ENCODE assay signal across 13 mouse cellular contexts in the genomic region with DNA sequence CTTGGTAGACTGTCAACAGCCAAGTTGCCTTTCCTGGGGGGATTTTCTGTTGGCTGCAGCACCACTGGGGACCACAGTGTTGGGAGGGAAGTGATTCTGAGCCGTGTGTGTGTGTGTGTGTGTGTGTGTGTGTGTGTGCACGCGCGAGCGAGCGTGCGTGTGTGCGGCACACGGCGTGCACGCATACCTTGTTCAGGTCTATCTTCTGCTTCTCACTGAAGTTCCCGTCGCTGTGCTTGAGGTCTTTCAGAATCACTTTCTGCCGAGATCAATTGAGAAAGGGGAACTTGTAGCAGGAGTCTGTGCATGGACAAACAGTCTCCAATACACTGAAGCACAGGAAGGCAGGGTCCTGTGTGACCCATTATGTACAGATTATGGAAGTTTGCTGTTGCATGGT. TPM values are rescaled to one million over a fixed set of nuclear protein-coding genes. Genes with fewer than 3 reads are reported as not detected.
"Had no signal": no experiment of that assay in that cellular context is flagged by ENCODE, and none has a peak within 500 bp of the region (broad histone marks: within the 10 kb centered on the region; RNA-seq: fewer than 3 reads in every experiment).

No protein-coding gene starts in this region.

- H3K4me3 ChIP-seq: layer of hippocampus, adult 2 months; limb, embryonic 13.5 days; midbrain, embryonic 15.5 days; neural tube, embryonic 13.5 days had no signal

- H3K36me3 ChIP-seq: limb, embryonic 13.5 days; midbrain, embryonic 15.5 days; neural tube, embryonic 13.5 days had no signal

- ATAC-seq: midbrain, embryonic 15.5 days had no signal

- H3K27ac ChIP-seq: layer of hippocampus, adult 2 months; limb, embryonic 13.5 days; liver, embryonic 14.5 days; midbrain, embryonic 15.5 days; neural tube, embryonic 13.5 days; stomach, postnatal 0 days had no signal

- DNase-seq: kidney, adult 18-20 months; kidney, postnatal 10 days; kidney, postnatal 4 days; lung, adult 18-20 months; right cerebral cortex, adult 18-20 months; right cerebral cortex, postnatal 25 days had no signal

- H3K4me1 ChIP-seq: midbrain, embryonic 15.5 days; neural tube, embryonic 13.5 days had no signal

- H3K27me3 ChIP-seq: limb, embryonic 13.5 days; midbrain, embryonic 15.5 days; neural tube, embryonic 13.5 days had no signal

RNA-seq across cellular contexts. Expression of gene Gucy2c, which starts 53.4 kb away (rescaled TPM):
- polyA plus RNA-seq: kidney, embryonic 14.5 days had no signal
